Mouse (Mus musculus): Measurements from ENCODE around the gene Mapkapk3.

Mapkapk3 gene

GRCm38 (mm10) chr9:107267028-107267427 is 22.6 kb downstream of the Mapkapk3 start:
- ChIA-PET POLR2A (no interaction called here), CTCF (interaction anchor here in 1 of 4 experiments (0.8 kb wide), 1 partner anchor 16 kb away, joined by 13 read pairs; no protein-coding TSS in a partner anchor)

GRCm38 (mm10) chr9:107264731-107265130 is 24.9 kb downstream of the Mapkapk3 start:
- ChIA-PET CTCF (interaction anchor here in 2 of 4 experiments (0.7 to 1.0 kb wide), 2 partner anchors 11 to 25 kb away, joined by 4 read pairs; partner anchors contain the start of gene Mapkapk3 (in 1 of the 2)), POLR2A (interaction anchor here (0.6 to 2.0 kb wide), 9 partner anchors 10 to 421 kb away, joined by 3 to 9 read pairs (median 3); partner anchors contain the start of gene Manf (in 1 of the 4))

- CTCF ChIA-PET, result interaction anchor here in 2 of 4 experiments (0.6 to 1.3 kb wide), 2 partner anchors 26 kb away, joined by 3 read pairs; partner anchors contain the start of gene Mapkapk3 (in 2 of the 2)
- POLR2A ChIA-PET, result interaction anchor here in 1 of 4 experiments (0.6 to 1.6 kb wide), 4 partner anchors 11 to 420 kb away, joined by 3 to 4 read pairs (median 3); no protein-coding TSS in a partner anchor
Measured at GRCm38 (mm10) chr9:107263912-107264311, 25.8 kb downstream of the Mapkapk3 start.

- ChIA-PET CTCF (no interaction called here), POLR2A (interaction anchor here in 3 of 4 experiments (0.6 to 1.6 kb wide), 3 partner anchors 12 to 63 kb away, joined by 3 read pairs; no protein-coding TSS in a partner anchor)
Measured at GRCm38 (mm10) chr9:107262375-107262774, 27.3 kb downstream of the Mapkapk3 start.

- ChIA-PET CTCF (no interaction called here), POLR2A (no interaction called here)
Measured at GRCm38 (mm10) chr9:107261792-107262191, 27.9 kb downstream of the Mapkapk3 start.

- POLR2A ChIA-PET, result no interaction called here
- CTCF ChIA-PET, result no interaction called here
Measured at GRCm38 (mm10) chr9:107260836-107261235, 28.8 kb downstream of the Mapkapk3 start.

GRCm38 (mm10) chr9:107260429-107260828 is 29.2 kb downstream of the Mapkapk3 start:
- POLR2A ChIA-PET, result no interaction called here
- CTCF ChIA-PET, result no interaction called here

GRCm38 (mm10) chr9:107259571-107259970 is 30.1 kb downstream of the Mapkapk3 start:
- ChIA-PET CTCF (interaction anchor here in 1 of 4 experiments (0.7 kb wide), 1 partner anchor 431 kb away, joined by 3 read pairs; no protein-coding TSS in a partner anchor), POLR2A (interaction anchor here in 2 of 4 experiments (0.6 to 1.0 kb wide), 2 partner anchors 40 to 1006 kb away, joined by 4 read pairs; no protein-coding TSS in a partner anchor)

GRCm38 (mm10) chr9:107255596-107255995 is 34.1 kb downstream of the Mapkapk3 start:
- POLR2A ChIA-PET, result interaction anchor here in 1 of 4 experiments (0.9 kb wide), 1 partner anchor 79 kb away, joined by 4 read pairs; no protein-coding TSS in a partner anchor
- CTCF ChIA-PET, result no interaction called here

- CTCF ChIA-PET, result no interaction called here
- POLR2A ChIA-PET, result interaction anchor here in 1 of 4 experiments (1.0 to 1.4 kb wide), 2 partner anchors 10 to 86 kb away, joined by 3 read pairs; partner anchors contain the start of gene 6430571L13Rik
Measured at GRCm38 (mm10) chr9:107254925-107255324, 34.8 kb downstream of the Mapkapk3 start.

GRCm38 (mm10) chr9:107254476-107254875 is 35.2 kb downstream of the Mapkapk3 start:
- POLR2A ChIA-PET, result interaction anchor here in 2 of 4 experiments (1.0 to 1.4 kb wide), 4 partner anchors 10 to 86 kb away, joined by 3 to 4 read pairs (median 3); partner anchors contain the start of genes 6430571L13Rik (in 1 of the 2) and Dock3 (in 1 of the 2)
- CTCF ChIA-PET, result no interaction called here

- POLR2A ChIA-PET, result interaction anchor here in 2 of 4 experiments (1.2 to 1.4 kb wide), 3 partner anchors 27 to 38 kb away, joined by 3 to 4 read pairs (median 3); partner anchors contain the start of gene Mapkapk3 (in 1 of the 2)
- CTCF ChIA-PET, result interaction anchor here in 2 of 4 experiments (0.6 to 0.9 kb wide), 4 partner anchors 38 to 571 kb away, joined by 3 to 4 read pairs (median 4); partner anchors contain the start of gene Mapkapk3 (in 1 of the 2)
Measured at GRCm38 (mm10) chr9:107252164-107252563, 37.5 kb downstream of the Mapkapk3 start.

- ChIA-PET POLR2A (interaction anchor here in 2 of 4 experiments (0.8 to 2.6 kb wide), 4 partner anchors 29 to 359 kb away, joined by 3 to 9 read pairs (median 3); partner anchors contain the start of genes Manf (in 1 of the 2) and Mapkapk3 (in 1 of the 2)), CTCF (interaction anchor here in 1 of 4 experiments (0.5 kb wide), 1 partner anchor 17 kb away, joined by 13 read pairs; no protein-coding TSS in a partner anchor)
Measured at GRCm38 (mm10) chr9:107250416-107251337, 39.0 kb downstream of the Mapkapk3 start.

- POLR2A ChIA-PET, result interaction anchor here in 1 of 4 experiments (2.6 kb wide), 1 partner anchor 40 kb away, joined by 9 read pairs; the partner anchor contains the start of gene Mapkapk3
- CTCF ChIA-PET, result interaction anchor here in 2 of 4 experiments (0.7 to 1.7 kb wide), 2 partner anchors 38 to 69 kb away, joined by 3 to 4 read pairs; no protein-coding TSS in a partner anchor
Measured at GRCm38 (mm10) chr9:107249154-107249553, 40.5 kb downstream of the Mapkapk3 start.

GRCm38 (mm10) chr9:107246170-107246569 is 43.5 kb downstream of the Mapkapk3 start:
- ChIA-PET POLR2A (interaction anchor here in 1 of 4 experiments (1.4 kb wide), 1 partner anchor 44 kb away, joined by 4 read pairs; the partner anchor contains the start of gene Mapkapk3), CTCF (interaction anchor here (0.6 to 3.2 kb wide), 10 partner anchors 11 to 610 kb away, joined by 3 to 28 read pairs (median 3); partner anchors contain the start of genes Mapkapk3 (in 2 of the 4) and Dock3 (in 1 of the 4))

- POLR2A ChIA-PET, result interaction anchor here in 1 of 4 experiments (0.6 kb wide), 1 partner anchor 301 kb away, joined by 3 read pairs; no protein-coding TSS in a partner anchor
- CTCF ChIA-PET, result interaction anchor here in 3 of 4 experiments (0.6 to 3.2 kb wide), 5 partner anchors 10 to 609 kb away, joined by 3 to 28 read pairs (median 4); partner anchors contain the start of gene Mapkapk3 (in 1 of the 3)
Measured at GRCm38 (mm10) chr9:107245311-107245710, 44.4 kb downstream of the Mapkapk3 start.

GRCm38 (mm10) chr9:107236151-107236550 is 53.5 kb downstream of the Mapkapk3 start:
- ChIA-PET CTCF (interaction anchor here in 1 of 4 experiments (1.0 kb wide), 1 partner anchor 139 kb away, joined by 3 read pairs; no protein-coding TSS in a partner anchor), POLR2A (interaction anchor here in 1 of 4 experiments (0.6 to 1.3 kb wide), 2 partner anchors 12 to 62 kb away, joined by 3 to 4 read pairs; no protein-coding TSS in a partner anchor)

- POLR2A ChIA-PET, result interaction anchor here in 3 of 4 experiments (0.6 to 1.5 kb wide), 4 partner anchors 11 to 482 kb away, joined by 3 read pairs; partner anchors contain the start of gene Manf (in 1 of the 3)
- CTCF ChIA-PET, result interaction anchor here in 1 of 4 experiments (0.5 kb wide), 1 partner anchor 11 kb away, joined by 3 read pairs; no protein-coding TSS in a partner anchor
Measured at GRCm38 (mm10) chr9:107235261-107235660, 54.4 kb downstream of the Mapkapk3 start.
